In genomic region chr12:21209273-21209672, GRCm38 (mm10) we compare ENCODE assay signal across 18 mouse cellular contexts.
DNase-seq lines count a peak whose midpoint lies in the region; ATAC-seq and TF ChIP-seq lines count a peak whose summit lies in the region.
"Had no signal": no experiment of that assay in that cellular context is flagged by ENCODE, and none has a peak within 500 bp of the region (broad histone marks: within the 10 kb centered on the region; RNA-seq: fewer than 3 reads in every experiment).

No protein-coding gene starts in this region.

- peak; percentile 19 for DNase-seq in kidney, adult 9 months
- no peak for DNase-seq in kidney, postnatal 10 days
- DNase-seq in urinary bladder, postnatal 36 days (ENCODE audit: low spot score in 2 of 2): peak; percentile 33 to 43
- DNase-seq in urinary bladder, postnatal 10 days (ENCODE audit: low spot score): no peak
- no peak for DNase-seq in layer of hippocampus, postnatal 36 days
- DNase-seq: adrenal gland, postnatal 36 days; cerebellum, adult 9-10 months; thymus, adult 18-20 months had no signal

- H3K27me3 ChIP-seq in small intestine, adult 2 months (ENCODE audit: control insufficient read depth, insufficient read depth, low read length): no peaks in the 10 kb centered on the region
- H3K27me3 ChIP-seq: embryonic facial prominence, embryonic 13.5 days; limb, embryonic 13.5 days; lung, embryonic 15.5 days; midbrain, embryonic 13.5 days; Patski had no signal

- peaks cover 48% of the 10 kb centered on the region for H3K4me1 ChIP-seq in small intestine, adult 2 months (ENCODE audit: control insufficient read depth, insufficient read depth, insufficient read length, low read length)

- no peak for TF ChIP-seq CTCF in small intestine, adult 2 months (IDR thresholded peaks at IDR 0.05; ENCODE audit: extremely low read depth, insufficient read length, insufficient replicate concordance, low read depth, low read length)

- ATAC-seq in megakaryocyte progenitor cell, adult 5-6 weeks (replicated peaks; ENCODE audit: poor library complexity): no peak
- ATAC-seq: activated CD4-positive, CD25-positive, alpha-beta regulatory T cell, adult 4 months; forebrain, embryonic 16.5 days; midbrain, embryonic 13.5 days; Patski had no signal

- TF ChIP-seq POLR2A in small intestine, adult 2 months (IDR thresholded peaks at IDR 0.05; ENCODE audit: low read depth, low read length): no peak

- peak overlapping the region; percentile 98 for H3K27ac ChIP-seq in small intestine, adult 2 months (ENCODE audit: insufficient read depth, low read depth, low read length)
- H3K27ac ChIP-seq: embryonic facial prominence, embryonic 13.5 days; limb, embryonic 13.5 days; lung, embryonic 15.5 days; macrophage; midbrain, embryonic 13.5 days had no signal

- no peak overlapping the region for H3K4me3 ChIP-seq in small intestine, adult 2 months (ENCODE audit: low read depth, low read length)
- H3K4me3 ChIP-seq: embryonic facial prominence, embryonic 13.5 days; limb, embryonic 13.5 days; lung, embryonic 15.5 days; midbrain, embryonic 13.5 days had no signal

- 26% methylated on average over 10 of the region's 10 CpGs for WGBS in small intestine, adult 2 months

- H3K36me3 ChIP-seq in small intestine, adult 2 months (ENCODE audit: control insufficient read depth, insufficient read depth, low read length): peaks cover 7% of the 10 kb centered on the region

Comparison
In these comparisons a context has a peak if more than half of its experiments do, and no peak if none do; other contexts are left out.
1. DNase-seq: peak in kidney, adult 9 months (single experiment) and urinary bladder, postnatal 36 days (2 of 2); none in kidney, postnatal 10 days (single experiment), urinary bladder, postnatal 10 days (single experiment) and layer of hippocampus, postnatal 36 days (0 of 2).